Mouse (Mus musculus): ENCODE data around the gene Kcnj16.

Gene Kcnj16

DNA sequence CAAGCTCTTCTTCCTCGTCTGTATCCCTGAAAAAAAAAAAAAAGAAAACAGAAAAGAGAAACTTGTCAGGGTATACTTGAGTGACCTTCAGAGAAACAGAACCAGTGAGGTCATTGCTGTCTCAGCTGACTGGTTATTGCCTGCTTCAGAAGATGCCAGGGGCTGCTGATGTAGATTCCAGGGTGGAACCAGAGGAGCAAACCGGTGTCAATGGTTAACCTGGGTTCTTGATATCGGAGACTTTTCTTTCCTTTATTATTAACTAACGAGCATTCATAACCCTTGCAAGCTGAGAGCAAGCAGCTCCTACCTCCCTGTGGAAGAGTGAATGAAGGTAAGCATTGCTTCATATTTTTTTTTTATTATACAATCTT is at the start of gene Kcnj16:
Kcnj16 (plus strand) TSS at position 272 of the 374 bp plus-strand sequence.
- no peak for DNase-seq (ENCODE audit: low spot score)

DNA sequence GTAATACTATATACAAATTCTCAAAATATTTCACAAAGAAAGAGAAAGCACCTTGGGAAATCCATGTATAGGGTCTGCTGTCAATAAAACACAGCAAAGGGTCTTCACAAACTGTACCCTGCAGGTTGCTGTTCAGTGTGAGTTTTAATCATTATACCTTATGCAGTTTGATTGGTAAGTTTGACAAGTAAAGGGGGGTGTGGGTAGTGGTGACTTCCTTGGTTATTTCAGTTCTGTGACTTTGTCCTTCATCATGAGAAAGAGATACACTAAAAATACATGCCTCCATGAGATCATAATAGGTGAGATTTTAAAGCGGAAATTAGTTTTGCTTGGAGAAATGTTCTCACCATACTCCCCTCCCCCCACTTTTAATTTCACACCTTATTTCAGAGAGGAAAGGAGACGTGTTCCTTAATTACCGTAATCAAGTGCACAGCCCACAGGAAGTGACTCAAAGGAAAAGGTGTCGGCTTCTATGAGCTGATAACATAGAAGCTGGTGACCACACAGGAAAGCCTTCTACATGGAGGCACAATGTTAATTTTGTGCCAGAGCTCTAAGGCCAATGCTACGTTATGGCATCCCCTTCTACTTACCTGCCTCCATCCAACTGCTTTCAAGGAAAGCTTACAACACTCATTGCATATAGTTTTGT is 48.9 kb upstream of the Kcnj16 start:
- no peak for DNase-seq (ENCODE audit: low spot score)

DNA sequence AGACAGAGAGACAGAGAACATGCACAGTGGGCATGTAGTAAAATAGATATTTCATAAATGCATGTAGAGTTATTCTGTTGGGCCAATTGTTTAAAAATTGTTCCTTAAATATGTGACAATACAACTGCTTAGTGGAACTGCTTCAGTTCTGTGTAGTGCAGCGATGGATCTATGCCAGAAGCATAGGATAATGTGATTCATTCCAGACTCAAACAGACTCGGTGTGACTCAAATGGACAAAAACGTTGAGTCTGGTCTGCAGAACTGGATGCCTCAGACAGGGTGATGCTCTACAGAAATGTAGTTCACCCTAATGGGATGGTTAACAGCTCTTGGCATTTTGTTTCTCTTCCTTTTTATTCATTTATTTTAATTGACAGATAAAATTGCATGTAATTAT is 32.1 kb upstream of the Kcnj16 start:
- DNase-seq (ENCODE audit: low spot score) = no peak

GRCm38 (mm10) chr11:110942280-110942679 is 25.6 kb upstream of the Kcnj16 start:
- no peak for DNase-seq (ENCODE audit: low spot score)

- no peak for DNase-seq (ENCODE audit: low spot score)
These were observed 25.1 kb upstream of the Kcnj16 start for GRCm38 (mm10) chr11:110942695-110943135.

GRCm38 (mm10) chr11:110956665-110957064 is 11.2 kb upstream of the Kcnj16 start:
- no peak for DNase-seq (ENCODE audit: low spot score)

- no peak for DNase-seq (ENCODE audit: low spot score)
These were observed 6.2 kb upstream of the Kcnj16 start for GRCm38 (mm10) chr11:110961592-110962021.

DNA sequence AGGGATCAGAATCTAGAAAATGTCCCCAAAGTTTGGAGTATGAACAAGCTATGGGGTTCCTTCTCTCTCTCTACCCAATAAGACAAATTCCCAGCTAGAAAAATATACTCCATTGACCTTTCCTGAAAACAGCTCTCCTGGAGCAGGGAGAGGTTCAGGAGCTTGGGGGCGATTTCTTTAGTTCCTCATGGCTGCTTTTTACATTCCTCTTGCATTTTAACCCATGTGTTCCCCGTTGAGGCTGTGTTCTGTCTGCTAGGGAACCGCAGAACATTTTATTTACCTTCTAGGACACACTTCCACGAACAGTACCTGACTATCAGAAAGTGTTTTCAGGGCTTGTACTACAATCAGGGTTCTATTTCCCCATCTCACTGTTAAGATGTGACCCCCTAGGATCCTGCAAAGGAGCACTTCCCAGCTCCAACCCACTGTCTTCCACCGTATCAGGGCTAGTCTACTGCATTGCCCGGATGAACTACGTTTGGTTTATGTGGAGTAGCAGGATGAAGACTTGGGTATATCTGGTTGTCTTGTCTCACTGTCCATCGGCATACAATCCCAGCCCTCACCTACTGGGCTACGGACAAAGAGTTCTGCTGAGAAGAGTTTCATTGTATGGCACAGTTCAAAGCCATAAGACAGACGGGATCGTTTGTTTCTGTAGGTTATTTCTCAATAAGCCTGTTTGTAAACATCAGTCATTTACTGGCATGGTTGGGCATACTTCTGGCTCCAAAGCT is 643 bp upstream of the Kcnj16 start:
- no peak for DNase-seq (ENCODE audit: low spot score)

- no peak for DNase-seq (ENCODE audit: low spot score)
These were observed 1.1 kb downstream of the Kcnj16 start for GRCm38 (mm10) chr11:110968901-110969300.

DNA sequence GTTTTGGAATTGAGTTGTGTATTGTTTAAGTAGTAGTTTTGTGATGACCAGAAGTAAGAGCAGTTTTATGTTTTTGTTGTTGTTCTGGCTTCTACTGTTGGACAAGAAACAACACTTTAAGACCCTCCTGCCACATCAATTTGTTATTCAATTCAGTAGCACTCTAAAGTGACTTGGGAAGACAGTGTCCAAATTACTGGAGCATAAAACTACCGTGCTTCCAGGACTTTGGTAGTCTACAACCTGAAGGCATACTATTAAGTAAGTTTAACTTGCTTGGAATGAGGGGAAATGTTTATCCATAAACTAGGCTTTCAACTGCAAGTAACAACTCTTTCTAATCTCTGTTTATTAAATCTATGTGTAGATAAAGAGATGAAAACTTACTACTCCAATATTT is 17.7 kb downstream of the Kcnj16 start:
- DNase-seq (ENCODE audit: low spot score) = no peak

GRCm38 (mm10) chr11:110985949-110986348 is 18.1 kb downstream of the Kcnj16 start:
- no peak for DNase-seq (ENCODE audit: low spot score)

GRCm38 (mm10) chr11:110993616-110994015 is 25.8 kb downstream of the Kcnj16 start:
- no peak for DNase-seq (ENCODE audit: low spot score)

- no peak for DNase-seq (ENCODE audit: low spot score)
These were observed 29.4 kb downstream of the Kcnj16 start for GRCm38 (mm10) chr11:110997211-110997610.

DNA sequence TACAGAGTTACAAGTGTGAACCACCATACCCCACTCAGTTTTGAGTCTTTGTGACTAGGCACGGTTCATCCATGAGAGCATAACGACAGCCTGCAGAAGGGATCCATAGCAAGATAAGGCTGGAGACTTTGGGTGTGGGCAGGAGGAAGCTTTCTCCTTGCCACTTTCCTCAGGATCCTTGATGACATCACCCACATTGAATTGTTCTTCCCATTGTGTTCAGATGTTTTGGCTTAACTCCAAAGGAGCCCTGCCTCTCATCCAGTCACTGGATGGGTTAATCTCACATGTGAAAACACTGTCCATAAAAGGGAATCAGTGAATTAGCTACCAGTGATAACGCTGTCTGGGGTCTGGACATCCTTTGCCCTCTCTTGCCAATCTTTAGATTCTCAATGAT is 37.3 kb downstream of the Kcnj16 start:
- DNase-seq (ENCODE audit: low spot score) = no peak

DNA sequence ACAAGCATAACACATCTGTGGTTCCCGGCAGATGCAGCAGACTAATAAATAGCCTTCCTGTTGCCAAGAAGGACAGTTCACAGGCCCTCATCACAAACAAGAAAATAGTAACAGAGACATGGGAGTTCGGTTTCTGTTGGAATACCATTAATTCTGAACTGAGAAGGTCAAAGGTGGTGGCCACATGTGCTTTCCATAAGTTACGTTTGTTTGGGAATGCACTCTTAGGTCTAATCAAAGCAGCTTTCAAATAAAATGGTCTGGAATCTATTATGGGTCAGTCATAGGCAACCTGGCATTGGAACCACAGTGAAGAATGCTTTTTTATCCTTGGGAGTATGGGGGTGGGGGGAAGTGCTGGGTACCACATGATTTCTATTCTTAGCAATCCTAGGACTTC is 41.6 kb downstream of the Kcnj16 start:
- DNase-seq (ENCODE audit: low spot score) = no peak

DNA sequence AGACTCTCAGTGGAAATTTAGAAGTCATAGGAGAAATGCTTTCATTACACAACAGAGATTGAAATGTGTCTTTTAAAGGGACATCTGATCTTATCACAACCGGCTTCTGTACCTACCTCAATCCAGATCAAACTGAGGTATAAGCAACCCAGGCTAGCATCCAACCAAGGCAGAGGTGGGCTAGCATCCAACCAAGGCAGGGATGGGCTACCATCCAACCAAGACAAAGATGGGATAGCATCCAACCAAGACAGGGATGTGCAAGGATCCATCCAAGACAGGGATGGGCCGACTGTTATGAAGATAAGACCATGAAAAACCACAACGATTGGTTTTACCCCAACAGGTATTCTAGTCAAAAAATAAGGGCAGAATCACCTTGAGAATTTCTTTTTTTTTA is 48.4 kb downstream of the Kcnj16 start:
- no peak for DNase-seq (ENCODE audit: low spot score)

- DNase-seq (ENCODE audit: low spot score) = no peak
These were observed 52.4 kb downstream of the Kcnj16 start for GRCm38 (mm10) chr11:111020211-111020610.

DNA sequence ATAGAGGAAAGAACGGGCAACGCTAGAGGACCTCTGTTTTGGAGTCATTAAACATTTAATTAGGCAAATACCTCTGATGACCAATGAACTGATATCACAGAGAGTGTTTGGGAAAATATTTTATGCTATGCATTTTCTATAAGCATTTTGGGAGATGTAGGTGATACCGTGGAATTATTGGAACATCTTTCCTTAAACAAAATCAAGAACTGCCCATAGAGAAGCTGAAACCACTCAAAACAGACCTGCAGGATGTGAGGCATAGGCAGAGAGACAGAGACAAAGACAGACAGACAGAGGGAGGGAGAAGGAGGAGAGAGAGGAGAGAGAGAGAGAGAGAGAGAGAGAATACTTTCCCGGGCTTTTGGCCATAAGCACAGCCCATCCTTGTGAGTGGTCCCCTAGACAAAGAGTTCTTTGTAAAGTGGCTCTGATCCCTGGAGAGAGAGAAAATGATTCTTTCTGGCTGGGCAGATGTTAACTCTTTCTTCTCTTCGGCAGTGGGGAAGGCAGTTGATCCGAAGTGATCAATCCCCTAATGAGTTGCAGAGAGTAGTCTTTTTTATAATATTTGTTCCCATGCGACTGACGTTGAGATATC is 54.9 kb downstream of the Kcnj16 start:
- no peak for DNase-seq (ENCODE audit: low spot score)

- DNase-seq (ENCODE audit: low spot score) = no peak
These were observed 74.3 kb downstream of the Kcnj16 start for GRCm38 (mm10) chr11:111042175-111042574.

DNA sequence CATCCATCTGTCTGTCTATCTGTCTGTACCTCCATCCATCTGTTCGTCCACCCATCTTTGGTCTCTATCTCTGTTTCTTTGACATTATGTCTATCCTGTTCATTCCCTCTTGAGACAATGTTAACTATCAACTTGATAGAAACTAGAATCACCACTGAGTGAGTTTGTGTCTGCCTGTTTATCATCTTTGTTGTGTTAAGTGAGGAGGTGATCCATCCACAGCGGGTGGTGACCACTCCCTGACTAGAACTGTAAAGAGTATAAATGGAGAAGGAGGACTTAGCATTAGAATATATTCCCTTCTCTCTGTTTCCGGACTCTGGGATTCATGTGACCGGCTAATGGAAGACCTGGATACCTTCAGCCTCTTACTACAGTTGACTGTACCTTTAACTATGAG is 75.5 kb downstream of the Kcnj16 start:
- DNase-seq (ENCODE audit: low spot score) = no peak

- no peak for DNase-seq (ENCODE audit: low spot score)
These were observed 86.4 kb downstream of the Kcnj16 start for GRCm38 (mm10) chr11:111054252-111054651.

GRCm38 (mm10) chr11:111054854-111055822 is 87.3 kb downstream of the Kcnj16 start:
- DNase-seq (ENCODE audit: low spot score) = no peak

Measured in layer of hippocampus, adult 9-10 months (tissue).